Mouse (Mus musculus): ENCODE results near the gene Qk.

Qk gene

DNA sequence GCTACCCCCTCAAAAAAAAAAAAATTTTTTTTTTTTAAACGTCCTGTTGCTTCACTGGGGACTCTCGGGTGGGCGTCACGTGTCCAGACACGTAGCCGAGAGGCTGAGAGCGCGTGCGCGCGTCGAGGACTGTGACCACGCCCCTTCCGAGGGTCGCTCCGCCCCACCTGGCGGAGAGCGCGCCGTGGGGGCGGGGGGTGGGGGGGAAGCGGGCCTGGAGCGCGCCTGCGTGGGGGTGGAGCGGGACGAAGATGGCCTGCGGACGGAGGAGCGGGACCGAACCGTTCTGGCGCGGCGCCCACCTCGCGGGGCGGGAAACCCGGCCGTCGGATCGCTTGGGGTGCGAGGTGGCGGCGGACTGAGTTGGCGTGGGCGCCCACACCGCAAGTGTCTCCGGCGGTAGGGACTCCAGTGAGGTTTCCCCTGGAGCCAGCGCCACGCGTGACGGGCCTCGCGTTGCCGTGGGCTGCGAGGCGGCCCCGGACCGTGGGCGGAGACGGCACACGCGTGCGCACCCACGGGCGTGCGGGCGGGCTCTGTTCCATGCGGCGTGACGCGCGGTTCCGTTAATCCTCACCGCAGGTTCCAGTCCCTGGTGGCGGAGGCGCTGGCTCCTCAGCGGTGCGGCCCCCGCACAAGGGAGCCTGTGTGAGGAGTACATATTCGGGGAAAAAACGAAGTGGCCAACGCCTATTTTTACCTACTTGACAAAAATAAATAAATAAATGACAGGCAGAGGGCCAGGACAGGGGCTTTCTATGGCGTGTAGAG, at the start of gene Qk:
Qk (minus strand) TSS at position 170 of the 771 bp plus-strand sequence.
- peak; percentile 94 for DNase-seq (ENCODE audit: low spot score)

DNA sequence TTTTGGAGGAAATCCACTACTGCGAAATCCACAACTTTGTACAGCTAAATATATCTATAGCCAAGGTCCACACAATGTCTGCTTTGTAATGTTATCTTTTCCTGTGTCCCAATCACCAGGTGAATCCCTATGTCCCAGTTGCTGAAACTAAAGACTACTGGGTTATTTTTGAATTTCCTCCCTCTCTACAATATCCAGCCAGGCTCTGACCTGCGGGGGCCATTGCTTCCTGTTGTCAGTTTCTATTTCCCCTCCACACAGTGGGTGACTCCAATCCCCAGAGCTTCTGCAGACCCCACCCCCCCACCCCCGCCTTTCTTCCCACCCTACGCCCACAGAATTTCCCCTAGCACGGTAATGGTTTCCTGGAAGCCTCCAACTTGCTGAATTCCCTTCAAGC, 47.4 kb upstream of the Qk start:
- DNase-seq (ENCODE audit: low spot score), result no peak

DNA sequence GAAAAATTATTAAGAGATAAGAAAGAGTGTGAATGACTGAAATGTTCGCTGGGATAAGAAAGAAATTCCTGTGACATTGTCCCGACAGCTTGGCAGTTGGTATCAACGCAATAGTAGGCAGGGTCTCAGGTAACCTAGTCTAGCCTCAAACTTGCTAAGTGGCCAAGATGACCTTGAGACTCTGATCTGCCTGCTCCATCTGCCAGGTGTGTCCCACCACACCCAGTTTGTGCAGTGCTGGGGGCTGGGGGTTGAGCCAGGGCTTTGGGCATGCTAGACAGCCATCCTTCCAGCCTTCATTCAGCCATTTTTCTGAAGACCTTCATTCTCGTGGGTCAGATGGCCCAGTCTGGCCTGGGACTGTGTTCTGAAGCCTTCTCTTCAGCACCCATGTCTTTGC, 46.9 kb upstream of the Qk start:
- DNase-seq (ENCODE audit: low spot score), result no peak

DNA sequence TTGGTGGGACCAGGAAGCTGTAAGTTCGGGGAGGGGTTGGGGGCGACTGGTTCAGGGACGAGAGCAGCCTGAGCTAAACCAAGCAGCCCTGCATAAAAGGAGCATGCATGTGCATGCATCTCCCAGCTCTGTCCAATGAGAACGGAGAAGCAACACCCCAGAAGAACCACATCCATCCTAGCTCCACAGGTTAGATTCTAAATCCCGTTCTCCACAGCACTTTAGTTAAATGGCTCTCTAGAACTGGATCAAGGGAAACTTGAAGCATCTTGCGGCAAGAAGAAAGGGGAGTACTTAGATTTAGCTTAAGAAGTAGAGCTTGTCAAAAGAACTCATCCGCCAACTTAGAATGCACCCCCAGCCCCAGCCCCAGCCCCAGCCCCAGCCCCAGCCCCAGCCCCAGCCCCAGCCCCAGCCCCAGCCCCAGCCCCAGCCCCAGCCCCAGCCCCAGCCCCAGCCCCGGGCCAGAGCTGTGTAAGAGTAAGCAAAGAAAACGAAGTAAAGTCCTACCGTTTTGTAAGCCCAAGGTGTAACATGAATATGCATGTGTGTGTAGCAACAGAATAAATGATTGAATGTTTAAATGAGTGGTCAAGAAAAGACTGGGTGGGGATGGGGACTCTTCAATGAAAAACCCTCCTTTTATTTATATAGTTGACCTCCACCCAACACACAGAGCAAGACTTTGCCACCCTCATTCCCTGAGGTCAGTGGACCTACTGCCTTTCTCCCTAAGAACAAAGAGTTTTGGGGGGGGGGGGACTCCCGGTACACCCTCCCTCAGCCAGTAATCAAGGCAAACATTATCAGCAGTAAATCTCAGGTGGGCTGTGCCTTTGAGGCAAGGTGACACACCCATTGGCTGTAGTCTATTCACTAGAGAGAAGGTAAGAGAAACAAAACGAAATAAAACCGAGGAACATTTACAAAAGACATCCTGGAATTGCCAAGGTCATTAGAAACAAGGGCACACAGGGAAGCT, 46.1 kb upstream of the Qk start:
- no peak for DNase-seq (ENCODE audit: low spot score)

DNA sequence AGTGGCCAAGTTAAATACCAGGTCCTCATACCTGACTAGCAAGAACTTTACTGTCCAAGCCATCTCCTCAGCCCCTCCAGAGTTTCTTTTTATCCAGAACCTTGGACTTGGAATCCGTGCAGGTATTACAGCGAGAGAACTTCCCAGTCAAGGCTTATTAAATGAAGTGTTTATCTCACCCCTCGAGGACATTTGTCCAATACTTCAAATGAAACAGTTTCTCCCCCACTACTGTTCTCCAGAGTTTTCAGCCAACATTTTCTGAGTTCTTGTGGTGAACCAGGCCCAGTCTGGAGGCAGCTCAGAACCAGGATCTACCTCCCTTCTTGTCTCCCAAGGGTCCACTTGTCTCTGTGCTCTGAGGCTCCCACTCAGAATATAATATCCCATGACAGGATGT, 43.5 kb upstream of the Qk start:
- DNase-seq (ENCODE audit: low spot score), result no peak

DNA sequence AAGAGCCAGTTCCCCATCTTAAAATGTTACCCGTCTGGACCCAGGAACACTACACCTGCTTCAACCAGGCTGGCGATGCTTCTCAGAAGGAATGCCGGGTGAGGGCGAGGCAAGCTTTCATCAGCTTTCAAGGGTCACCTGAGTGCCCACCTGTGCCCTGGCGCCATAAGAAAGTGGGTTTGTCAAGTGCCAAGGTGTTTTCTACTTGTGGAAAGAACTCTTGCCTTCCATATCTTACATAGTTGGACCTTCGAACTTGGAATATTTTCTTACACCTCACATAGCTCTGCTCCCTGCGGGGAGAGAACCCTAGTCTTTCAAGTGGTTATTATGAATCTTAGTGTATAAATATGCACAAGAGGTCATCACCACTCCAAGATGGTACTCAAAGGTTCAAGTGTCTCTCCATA, 42.2 kb upstream of the Qk start:
- no peak for DNase-seq (ENCODE audit: low spot score)

DNA sequence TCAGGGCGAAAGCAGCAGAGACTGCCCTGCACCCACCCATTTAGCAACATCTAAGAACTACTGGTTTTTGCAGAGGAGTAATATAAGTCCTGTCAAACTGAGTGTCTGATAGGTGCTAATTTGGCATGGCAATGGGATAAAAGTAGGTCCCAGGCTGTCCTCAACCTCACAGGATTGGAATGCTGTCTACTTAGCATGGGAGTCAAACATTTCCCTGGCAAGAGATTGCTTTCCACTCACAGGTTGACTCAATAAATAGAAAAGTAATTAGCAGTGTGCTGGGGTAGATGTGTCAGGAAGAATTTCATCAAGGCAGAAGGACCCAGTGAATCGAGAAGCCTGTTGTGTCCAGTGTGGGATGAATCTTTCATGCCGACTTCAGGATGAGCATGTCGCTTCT, 41.1 kb upstream of the Qk start:
- DNase-seq (ENCODE audit: low spot score), result no peak

DNA sequence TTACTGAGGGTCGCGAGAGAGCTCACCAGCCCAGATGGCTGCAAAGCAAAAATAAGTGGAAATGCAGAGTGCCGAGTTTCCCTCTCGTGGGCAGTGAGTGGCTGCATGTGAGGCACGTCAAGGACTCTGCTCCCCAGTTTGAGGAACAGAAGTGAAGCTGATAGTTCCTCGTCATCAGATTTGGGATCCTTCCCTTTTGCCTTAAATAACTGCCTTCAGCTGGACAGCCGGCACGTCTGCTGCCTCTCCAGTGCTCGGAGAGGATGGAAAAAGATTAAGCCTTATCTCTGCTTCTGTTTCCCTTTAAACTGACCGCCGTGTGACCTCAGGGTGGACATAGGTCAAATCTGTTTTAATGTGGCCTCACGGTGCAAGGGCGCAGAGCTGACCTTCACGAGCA, 39.8 kb upstream of the Qk start:
- DNase-seq (ENCODE audit: low spot score), result no peak

DNA sequence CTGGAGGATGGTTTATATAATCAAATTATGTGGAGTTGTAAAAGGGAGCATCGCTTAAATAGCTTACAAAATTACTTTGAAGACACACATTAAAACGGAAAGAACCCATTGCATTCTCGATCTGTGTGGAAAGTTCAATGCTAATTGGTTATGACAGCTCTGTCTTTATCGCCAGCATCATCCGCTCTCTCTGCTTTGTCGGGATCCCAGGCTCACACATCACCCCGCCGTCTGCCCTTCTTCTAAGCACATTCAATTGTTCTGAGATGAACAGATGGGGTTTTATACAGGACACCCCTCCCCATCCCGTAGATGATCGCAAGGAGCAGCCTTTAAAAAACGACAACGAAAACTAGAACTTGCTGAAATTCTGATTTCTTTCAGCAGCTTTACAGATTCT, 37.7 kb upstream of the Qk start:
- DNase-seq (ENCODE audit: low spot score), result no peak

DNA sequence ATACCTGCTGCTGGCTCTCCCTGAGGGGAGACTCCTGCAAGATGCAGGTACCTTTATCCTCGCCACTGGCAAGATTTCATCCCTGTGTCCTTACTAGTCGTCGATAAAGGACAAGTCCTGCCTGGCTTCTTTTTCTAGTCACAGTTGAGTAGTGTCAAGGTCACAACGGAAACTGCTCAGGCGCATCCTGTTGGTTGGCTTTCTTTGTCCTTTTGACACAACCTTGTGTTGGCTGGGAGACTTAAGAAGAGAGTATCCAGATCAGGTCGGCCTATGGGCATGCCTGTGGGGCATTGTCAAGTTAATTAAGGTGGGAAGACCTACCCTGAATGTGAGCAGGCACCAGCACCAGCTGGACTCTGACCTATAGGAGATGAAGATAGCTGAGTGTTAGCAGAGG, 36.6 kb upstream of the Qk start:
- no peak for DNase-seq (ENCODE audit: low spot score)

DNA sequence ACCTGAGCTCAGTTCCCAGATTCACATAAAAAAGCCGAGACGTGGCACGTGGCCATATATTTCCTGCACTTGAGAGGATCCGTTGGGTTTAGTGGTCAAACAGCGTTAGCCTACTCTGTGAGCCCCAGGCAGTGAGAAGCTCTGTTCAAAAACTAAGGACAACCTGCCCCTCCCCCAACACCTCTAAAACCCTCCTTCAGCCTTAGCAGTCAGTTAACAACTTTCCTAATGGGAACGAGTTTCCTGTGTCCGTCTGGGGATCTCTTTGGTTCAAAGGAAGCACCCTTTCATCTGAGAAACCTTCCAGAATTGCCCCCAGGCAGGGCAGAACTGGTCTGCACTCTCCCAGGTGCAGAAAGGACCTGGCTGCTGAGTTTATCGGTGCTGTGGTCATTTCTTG, 36.1 kb upstream of the Qk start:
- DNase-seq (ENCODE audit: low spot score), result no peak

DNA sequence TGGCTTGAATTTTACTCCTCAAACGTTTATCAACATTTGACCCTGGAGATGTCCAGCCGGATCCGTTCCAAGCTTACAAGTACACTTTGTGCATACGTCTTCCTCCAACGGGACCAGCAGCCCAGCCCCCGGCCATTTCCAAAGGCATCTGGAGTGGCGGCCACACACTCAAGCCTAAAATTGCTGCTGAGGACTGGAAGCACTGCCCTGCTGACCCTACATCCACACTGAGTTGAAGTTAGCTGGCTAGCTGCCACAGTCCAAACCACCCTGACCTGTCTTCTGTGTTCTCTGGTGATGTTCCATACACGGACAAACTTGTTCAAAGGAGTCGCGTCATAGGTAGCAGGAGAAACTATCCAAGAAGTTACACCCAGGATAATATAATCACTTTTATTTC, 18.6 kb upstream of the Qk start:
- no peak for DNase-seq (ENCODE audit: low spot score)

DNA sequence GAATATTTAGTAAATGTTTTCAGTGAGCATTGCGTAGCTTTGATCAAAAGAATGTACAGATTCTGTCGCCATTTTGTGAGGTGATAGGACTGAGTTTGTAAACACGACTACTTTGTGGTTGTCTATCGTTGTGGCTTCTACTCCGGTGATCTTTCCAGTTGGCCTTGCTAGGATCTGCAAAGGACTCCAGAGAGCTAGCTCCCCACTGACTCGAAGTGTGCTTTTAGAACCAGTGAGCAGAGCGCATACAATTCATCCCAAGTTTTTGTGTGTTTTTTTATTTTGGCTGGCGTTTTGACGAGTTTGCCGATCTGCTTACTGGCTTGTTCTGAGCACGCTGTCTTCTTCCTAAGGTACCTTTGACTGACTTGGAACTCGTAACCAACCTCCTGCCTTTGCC, 16.9 kb upstream of the Qk start:
- no peak for DNase-seq (ENCODE audit: low spot score)

DNA sequence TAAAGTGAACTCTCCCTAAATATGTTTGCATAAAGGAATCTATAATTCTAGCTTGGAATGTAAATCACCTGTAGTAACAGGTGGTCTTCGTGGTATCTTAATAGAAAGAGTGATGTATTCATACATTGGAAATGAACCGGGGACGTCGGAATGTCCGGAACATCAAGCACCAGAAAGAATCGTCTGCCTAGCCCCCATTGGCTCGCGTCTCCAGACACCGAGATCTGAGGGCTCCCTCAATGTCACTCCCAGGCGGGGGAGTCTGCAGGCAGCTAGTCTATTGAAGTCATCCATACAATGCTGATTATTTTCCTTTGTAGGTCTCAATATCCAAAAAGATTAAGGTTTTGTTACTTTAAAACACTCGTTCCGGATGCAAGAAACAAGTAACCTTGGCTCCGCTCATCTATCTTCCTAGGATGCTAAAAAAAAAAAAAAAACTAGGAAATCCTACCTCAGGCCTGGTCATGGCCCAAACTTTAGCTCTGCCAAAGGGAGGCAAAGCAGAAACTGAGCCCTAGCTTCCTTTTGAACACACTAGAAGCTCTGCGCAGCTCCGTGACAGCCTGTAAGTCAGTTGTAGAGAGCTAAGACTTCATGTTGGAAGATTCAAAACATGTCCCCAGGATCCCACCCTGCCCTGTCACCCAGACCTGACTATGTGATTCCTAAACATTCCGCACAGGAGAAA, 16.3 kb upstream of the Qk start:
- no peak for DNase-seq (ENCODE audit: low spot score)

DNA sequence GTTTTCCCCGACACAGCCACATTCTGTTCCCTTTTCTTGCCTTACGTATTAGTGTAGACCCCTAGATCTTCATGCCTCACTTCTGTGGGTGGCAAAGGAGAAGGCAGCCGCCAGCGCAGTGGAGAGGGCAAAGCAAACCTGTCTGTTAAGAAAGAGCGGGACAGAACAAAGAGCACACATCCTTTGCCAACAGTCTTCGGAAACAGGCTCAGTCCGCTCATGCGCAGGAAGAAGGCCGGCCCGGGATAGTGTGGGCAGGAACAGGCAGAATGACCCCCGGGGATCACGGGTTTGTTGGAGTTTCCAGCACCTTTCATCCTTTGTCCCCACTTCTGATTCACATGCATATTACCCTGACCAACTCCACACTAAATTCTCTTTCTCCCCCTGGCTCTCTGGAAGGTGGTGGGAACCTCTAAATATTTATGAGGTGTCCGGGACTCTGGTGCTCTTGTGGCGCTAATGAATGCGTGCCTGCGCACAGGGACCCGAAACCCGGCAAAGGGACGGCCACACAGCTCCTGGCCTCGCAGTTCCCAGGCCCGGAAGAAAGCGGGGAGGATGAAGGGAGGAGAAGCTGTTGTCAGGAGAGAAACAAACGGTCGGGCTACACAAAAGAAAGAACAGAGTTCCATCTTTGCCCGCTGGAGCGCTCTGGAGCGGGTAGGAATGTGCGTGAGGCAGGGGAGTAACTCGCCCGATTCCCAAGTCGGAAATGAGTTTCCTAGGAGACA, 15.5 kb upstream of the Qk start:
- peak; percentile 3 for DNase-seq (ENCODE audit: low spot score)

DNA sequence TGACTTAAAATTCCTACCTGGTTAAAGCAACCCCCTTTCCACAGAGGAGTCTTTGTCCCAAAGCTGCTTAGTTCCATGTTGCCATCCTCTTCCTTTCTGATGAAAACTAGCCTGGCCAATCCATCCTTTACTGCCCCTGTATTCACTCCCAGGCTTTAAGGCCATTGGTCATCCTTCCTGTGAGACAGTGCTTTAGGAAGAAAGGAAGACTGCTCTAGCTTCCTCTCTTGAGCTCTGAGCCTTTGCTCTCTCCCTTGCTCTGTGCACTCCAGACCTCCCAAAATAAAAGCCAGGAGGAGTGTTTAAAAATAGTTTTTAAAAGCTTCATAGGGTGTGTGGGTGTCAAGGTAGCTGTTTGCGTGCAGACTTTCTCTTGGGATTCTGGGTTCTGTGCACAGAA, 14.8 kb upstream of the Qk start:
- no peak for DNase-seq (ENCODE audit: low spot score)

DNA sequence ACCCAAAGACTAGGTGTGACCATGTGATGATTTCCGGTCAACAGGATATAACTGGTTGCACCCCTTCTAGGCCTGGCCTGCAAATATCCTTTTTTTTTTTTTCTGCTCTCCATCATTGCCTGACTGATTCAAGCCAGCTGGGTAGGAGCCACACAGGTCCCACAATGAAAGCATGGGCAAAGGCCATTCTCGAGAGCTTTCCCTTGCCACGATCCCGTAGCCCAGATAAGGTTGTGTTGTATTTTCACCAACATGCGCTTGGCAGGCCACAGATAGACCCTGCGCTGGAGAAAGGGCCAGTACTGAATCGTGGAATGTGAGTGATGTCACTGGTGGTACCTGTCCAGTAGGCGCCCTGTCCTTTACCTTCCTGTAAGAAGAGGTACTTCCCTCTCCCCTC, 13.7 kb upstream of the Qk start:
- DNase-seq (ENCODE audit: low spot score), result no peak

DNA sequence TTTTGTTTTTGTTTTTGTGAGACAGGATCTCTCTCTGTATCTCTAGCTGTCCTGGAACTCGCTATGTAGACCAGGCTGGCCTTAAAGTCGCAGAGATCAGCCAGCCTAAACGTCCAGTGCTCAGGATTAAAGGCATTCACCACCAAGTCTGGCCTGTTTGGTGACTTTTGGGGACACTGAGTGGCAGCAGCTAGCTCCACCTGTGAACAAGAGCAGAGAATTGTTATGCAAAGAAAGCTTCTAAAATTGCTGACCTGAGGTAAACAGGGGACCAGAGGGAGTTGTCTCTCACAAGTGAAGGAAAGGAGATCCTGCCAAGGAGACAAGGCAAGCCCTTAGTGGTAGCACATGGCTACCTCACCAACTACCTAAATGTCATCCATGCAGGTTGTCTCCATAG, 12.5 kb upstream of the Qk start:
- DNase-seq (ENCODE audit: low spot score), result no peak

DNA sequence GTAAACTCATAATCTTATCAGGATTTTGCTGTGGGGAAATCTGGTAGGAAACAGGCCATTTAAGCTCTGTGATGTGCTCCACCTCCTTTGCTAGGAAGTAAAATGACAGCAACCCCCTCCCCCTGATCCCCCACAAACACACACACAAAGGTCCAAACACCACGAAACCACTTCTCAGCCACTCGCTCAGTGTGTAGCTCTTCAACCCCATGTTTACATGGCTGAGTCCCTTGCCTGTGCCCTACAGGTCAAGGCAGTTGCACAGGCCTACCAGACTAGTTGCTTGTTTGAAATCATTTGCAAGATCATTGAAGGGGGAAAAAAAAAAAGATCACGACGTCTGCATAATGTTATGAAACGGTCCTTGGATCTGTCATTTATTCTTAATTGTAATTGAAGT, 9.8 kb upstream of the Qk start:
- DNase-seq (ENCODE audit: low spot score), result no peak

DNA sequence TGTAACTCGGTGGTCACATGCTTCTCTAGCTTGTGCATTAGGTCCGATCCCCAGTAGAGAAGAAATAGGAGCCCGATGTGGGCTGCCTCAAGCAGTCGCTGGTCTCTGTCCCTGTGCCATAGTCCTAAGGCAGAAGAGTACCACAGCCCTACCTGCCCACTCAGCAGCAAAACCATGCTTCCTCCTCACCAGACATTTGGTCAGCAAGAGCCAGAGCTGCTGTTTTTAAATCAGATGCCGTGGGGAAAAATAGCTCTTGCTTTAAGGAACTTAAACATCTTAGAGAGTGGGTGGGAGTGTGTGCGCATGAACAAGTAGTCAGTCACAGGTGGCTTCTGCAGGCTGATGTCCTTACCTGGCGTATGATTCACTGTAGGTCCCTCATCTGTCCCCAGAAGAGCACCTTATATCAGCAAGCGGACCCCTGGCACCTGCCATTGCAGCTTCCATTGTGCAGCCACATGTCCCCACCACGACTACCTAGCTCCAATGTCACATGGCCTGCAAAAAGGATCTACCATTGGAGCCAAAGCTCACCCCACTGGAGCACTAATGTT, 9.0 kb upstream of the Qk start:
- DNase-seq (ENCODE audit: low spot score), result no peak

DNA sequence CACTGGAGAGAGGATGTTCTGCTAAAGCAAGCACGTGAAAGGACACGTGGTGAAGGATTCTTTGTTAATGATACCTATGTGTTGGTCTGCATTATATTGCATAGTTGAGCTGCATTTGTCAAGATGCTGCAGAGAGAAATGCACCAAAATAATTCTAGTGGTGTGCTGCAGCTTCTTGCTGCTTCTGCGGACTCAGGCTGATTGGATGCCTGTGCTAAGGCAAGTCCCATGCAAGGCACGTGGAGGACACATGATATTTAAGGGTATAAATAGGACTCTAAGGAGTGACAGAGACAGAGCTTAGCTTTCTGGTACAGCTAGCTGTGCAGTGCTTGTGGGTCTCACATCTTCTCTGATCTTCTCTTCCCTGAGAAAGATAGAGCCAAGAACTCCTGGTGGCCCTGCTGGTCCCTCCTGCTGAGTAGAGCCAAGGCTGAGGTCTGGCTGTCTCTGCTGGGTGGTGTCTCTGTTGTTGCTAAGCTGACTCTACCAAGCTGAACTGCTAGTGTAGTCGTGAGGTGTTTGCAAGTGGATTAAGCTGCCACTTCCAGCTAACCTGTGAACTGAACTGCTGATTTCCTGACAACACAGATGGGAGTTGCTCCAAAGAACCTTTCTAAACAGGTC, 8.0 kb upstream of the Qk start:
- no peak for DNase-seq (ENCODE audit: low spot score)

All from T-cell, adult 2 months (primary cell).